Mouse (Mus musculus) MN1 (cell line): ENCODE measurements around the gene Gm4847.

Experiments used
- DNase-seq: peaks from one replicate; pipeline ENCODE4 v3.0.0-alpha.2; 2016; ENCODE audit warnings: low spot score

Gm4847 gene

DNA sequence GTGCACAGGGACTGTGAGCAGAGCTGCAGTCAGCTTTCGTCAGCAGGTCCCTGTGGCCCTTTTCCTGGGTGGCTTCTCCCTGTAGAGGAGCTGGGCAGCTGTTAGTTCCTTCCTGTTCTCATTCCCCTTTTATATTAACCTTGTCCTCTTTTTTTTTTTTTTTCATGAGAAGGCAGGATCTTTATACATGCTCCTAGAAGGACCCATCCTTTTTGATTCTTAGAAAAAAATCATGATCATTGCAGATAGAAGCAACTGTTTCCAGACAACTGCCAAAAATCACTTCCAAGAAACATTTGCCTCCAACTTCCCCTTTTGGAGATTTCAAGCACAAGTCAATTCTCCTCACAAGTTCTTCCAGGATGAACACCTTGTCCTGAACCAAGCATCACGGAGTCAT, at the start of gene Gm4847:
Gm4847 (minus strand) TSS at position 101 of the 400 bp plus-strand sequence.
- DNase-seq = no peak

DNA sequence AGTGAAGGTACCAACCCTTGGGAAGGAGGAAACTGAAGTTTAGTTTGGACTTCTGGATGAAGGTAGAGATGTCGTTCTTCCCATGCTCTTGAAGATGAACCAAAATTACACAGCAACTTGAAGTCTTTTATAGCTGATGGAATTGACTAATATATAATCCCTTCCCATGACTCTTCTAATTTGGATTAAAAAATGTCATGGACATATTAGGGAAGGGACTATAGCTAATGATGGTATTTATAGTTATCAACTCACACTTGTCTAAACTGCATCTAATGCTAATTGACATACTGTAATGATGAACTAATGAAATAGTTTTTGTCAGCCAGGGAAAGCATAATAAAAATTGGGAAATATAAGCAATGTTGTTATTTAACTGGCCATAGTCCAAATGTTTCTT, 34.3 kb upstream of the Gm4847 start, which contains the start of gene Fmo9:
Fmo9 (minus strand) TSS at position 101 of the 400 bp plus-strand sequence.
- no peak for DNase-seq

DNA sequence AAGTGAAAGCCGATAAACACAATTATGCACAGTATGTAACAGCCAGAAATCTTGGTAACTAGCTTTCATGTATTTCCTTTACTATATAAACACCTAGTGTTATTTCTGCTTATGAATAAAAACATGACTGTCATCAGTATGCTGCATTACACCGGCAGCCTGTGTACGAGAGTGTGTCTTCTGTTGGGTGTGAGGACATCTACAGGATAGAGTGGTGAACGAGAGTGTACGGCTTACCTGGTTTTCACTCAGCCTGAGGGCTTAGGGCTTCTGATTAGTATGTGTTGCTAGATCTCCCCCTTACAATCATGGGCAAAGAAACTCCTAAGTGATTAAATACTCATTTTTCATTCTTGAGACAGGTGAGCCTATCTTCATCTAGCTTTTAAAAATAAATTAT, 21.8 kb upstream of the Gm4847 start:
- DNase-seq = no peak

DNA sequence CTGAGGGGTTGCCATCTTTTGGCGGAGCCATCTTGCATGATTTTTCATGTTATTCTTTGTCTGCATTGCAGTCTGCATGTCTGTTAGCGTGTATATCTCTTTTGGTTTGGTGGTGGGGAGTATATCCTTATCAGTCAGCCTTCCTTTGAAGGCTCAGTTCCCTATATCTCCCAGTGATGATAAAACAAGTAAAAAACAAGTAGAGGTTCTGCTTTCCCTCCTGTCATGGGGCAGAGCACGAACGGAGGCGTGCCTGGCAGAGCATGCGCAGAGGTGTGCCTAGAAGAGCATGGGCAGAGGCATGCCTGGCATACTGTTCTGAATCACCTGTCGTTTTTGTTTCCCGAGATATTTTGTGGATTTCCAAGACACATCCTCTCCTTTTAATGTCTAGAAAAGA, 13.3 kb upstream of the Gm4847 start:
- DNase-seq = no peak
